Mouse (Mus musculus) lung, embryonic 15.5 days (tissue): ENCODE results near the gene Mdh2. TPM values are rescaled to one million over a fixed set of nuclear protein-coding genes. Genes with fewer than 3 reads are reported as not detected.
A peak's percentile ranks its signal among the peaks of the same experiment; 100 is the strongest.

Experiments
- ATAC-seq: fragments of 200-750 bp; cut with Nextera tagmentation; 2 replicates; pipeline ENCODE4 v1.8.0; 2017; ENCODE audit warnings: moderate number of reproducible peaks, borderline replicate concordance; ENCODE audit not compliant: low FRiP score, low TSS enrichment; ENCODE audit errors: extremely low read depth
- H3K27ac ChIP-seq: fragments of 300-500 bp; sonication (generic); 2 replicates; pipeline ENCODE4 v1.5.1; 2015; ENCODE audit warnings: moderate library complexity, mild to moderate bottlenecking, inconsistent platforms
- H3K27me3 ChIP-seq: fragments of 300-500 bp; sonication (generic); 2 replicates; pipeline ENCODE4 v1.6.1; 2015; ENCODE audit warnings: inconsistent platforms
- H3K36me3 ChIP-seq: fragments of 300-500 bp; sonication (generic); 2 replicates; pipeline ENCODE4 v1.6.1; 2015; ENCODE audit warnings: inconsistent platforms
- H3K4me1 ChIP-seq: fragments of 300-500 bp; sonication (generic); 2 replicates; pipeline ENCODE4 v1.6.1; 2015; ENCODE audit warnings: inconsistent platforms
- H3K4me2 ChIP-seq: fragments of 300-500 bp; sonication (generic); 2 replicates; pipeline ENCODE4 v1.6.1; 2015; ENCODE audit warnings: inconsistent platforms, mild to moderate bottlenecking, moderate library complexity
- H3K4me3 ChIP-seq: fragments of 300-500 bp; sonication (generic); 2 replicates; pipeline ENCODE4 v1.5.1; 2015; ENCODE audit warnings: mild to moderate bottlenecking, inconsistent platforms
- H3K9ac ChIP-seq: fragments of 300-500 bp; sonication (generic); 2 replicates; pipeline ENCODE4 v1.6.1; 2015; ENCODE audit warnings: inconsistent platforms
- H3K9me3 ChIP-seq: fragments of 300-500 bp; sonication (generic); 2 replicates; pipeline ENCODE4 v1.6.1; 2016; ENCODE audit warnings: inconsistent platforms
- WGBS: fragments of 180-500 bp; shearing (Covaris S2); methylation state at CpG from one replicate; pipeline ENCODE4 v1.1.7; 2015; 5-methylcytosine and 5-hydroxymethylcytosine counted together
- polyA plus RNA-seq: library from polyadenylated mRNA; unstranded; fragments of >200 nt; fragmentation: Nextera tagmentation; extraction: Ambion mirVana; gene quantifications from 2 replicates; pipeline ENCODE4 v1.2.1, GENCODE M21; 2015

The Mdh2 gene
- polyA plus RNA-seq: 452 and 462 TPM in 2 replicates

DNA sequence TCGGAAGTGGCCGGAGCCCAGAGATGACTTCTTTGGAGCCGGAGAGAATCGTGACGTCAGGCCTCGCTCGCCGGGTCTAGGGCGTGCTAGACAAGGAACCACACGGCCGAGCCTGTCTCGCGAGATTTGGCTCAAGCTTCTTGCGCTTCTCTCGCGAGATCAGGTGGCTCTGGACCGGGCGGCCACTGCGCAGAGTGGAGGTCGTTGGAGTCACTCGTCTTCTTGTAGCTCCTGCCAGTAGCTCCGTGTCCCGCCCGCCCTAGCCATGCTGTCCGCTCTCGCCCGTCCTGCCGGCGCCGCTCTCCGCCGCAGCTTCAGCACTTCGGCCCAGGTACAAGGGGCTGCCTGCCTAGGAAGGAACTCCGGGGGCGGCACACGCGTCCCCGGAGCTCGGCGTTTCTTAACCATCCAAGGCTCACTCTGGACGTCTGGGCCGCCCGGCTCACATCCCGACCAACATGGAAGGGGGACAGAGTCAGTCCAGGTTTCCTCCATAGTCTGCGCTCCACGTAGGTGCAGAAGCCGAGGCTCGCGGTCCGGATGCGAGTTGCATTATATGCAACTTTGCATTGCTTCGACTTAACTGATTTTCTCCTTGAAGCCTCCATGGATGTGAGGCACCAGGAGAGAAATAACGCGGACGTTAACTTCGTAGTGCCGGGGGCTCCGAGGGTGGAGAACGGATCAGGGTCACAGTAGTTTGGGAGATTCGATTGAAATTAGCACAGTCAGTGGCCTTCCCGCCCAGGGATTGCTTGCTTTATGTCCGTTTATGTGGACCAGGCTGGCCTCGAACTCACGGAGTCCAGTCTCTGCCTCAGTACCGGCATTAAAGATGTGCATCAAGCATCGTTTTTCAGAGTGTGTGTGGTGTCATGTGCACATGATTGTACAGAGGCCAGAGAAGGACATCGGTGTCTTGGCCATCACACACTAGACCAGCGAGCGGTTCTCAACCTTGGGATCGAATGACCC lies at the start of gene Mdh2:
Gene Mdh2, plus strand, starts transcription at position 10 of the 975 bp plus-strand sequence.
- Histone ChIP-seq H3K9ac (peak within 1 kb of the TSS; percentile 87), H3K9me3 (no peaks in the 10 kb centered on the region), H3K27me3 (no peaks in the 10 kb centered on the region), H3K4me3 (peak within 1 kb of the TSS; percentile 75), H3K27ac (peak within 1 kb of the TSS; percentile 91), H3K36me3 (peaks cover 15% of the 10 kb centered on the region), H3K4me2 (peak within 1 kb of the TSS; percentile 79), H3K4me1 (peaks cover 23% of the 10 kb centered on the region)
- WGBS: under 1% methylated on average over 70 of the region's 70 CpGs
- ATAC-seq: peak; percentile 97

GRCm38 (mm10) chr5:135729351-135729750 lies 48.9 kb upstream of the Mdh2 start:
- peaks cover 20% of the 10 kb centered on the region for H3K4me1 ChIP-seq
- H3K27ac ChIP-seq: no peak overlapping the region
- no peak overlapping the region for H3K9ac ChIP-seq
- peaks cover 54% of the 10 kb centered on the region for H3K36me3 ChIP-seq
- ATAC-seq: no peak
- no peaks in the 10 kb centered on the region for H3K27me3 ChIP-seq
- 87% methylated on average over 13 of the region's 13 CpGs for WGBS
- H3K4me3 ChIP-seq: no peak overlapping the region
- no peaks in the 10 kb centered on the region for H3K9me3 ChIP-seq
- H3K4me2 ChIP-seq: no peak overlapping the region

GRCm38 (mm10) chr5:135730278-135730677 lies 48.0 kb upstream of the Mdh2 start:
- Histone ChIP-seq H3K4me1 (peaks cover 10% of the 10 kb centered on the region), H3K36me3 (peaks cover 63% of the 10 kb centered on the region), H3K27me3 (no peaks in the 10 kb centered on the region), H3K4me3 (no peak overlapping the region), H3K27ac (no peak overlapping the region), H3K4me2 (no peak overlapping the region), H3K9me3 (no peaks in the 10 kb centered on the region), H3K9ac (no peak overlapping the region)
- ATAC-seq: no peak
- WGBS: 95% methylated on average over 10 of the region's 10 CpGs

- H3K9me3 ChIP-seq: no peaks in the 10 kb centered on the region
- no peak for ATAC-seq
- WGBS: 89% methylated on average over 10 of the region's 10 CpGs
Observed at GRCm38 (mm10) chr5:135730916-135731315, 47.4 kb upstream of the Mdh2 start.

GRCm38 (mm10) chr5:135731322-135731721 lies 47.0 kb upstream of the Mdh2 start:
- ATAC-seq: no peak
- H3K9me3 ChIP-seq: no peaks in the 10 kb centered on the region
- no peak overlapping the region for H3K4me3 ChIP-seq
- H3K36me3 ChIP-seq: peaks cover 72% of the 10 kb centered on the region
- H3K27me3 ChIP-seq: no peaks in the 10 kb centered on the region
- no peaks in the 10 kb centered on the region for H3K4me1 ChIP-seq
- H3K27ac ChIP-seq: no peak overlapping the region
- 94% methylated on average over 16 of the region's 16 CpGs for WGBS
- no peak overlapping the region for H3K9ac ChIP-seq
- no peak overlapping the region for H3K4me2 ChIP-seq

More at GRCm38 (mm10) chr5:135730916-135731315, 47.4 kb upstream of the Mdh2 start:
- no peak overlapping the region for H3K4me2 ChIP-seq
- H3K36me3 ChIP-seq: peaks cover 68% of the 10 kb centered on the region
- no peak overlapping the region for H3K27ac ChIP-seq
- H3K4me1 ChIP-seq: peaks cover 4% of the 10 kb centered on the region
- H3K27me3 ChIP-seq: no peaks in the 10 kb centered on the region
- H3K9ac ChIP-seq: no peak overlapping the region
- H3K4me3 ChIP-seq: no peak overlapping the region

DNA sequence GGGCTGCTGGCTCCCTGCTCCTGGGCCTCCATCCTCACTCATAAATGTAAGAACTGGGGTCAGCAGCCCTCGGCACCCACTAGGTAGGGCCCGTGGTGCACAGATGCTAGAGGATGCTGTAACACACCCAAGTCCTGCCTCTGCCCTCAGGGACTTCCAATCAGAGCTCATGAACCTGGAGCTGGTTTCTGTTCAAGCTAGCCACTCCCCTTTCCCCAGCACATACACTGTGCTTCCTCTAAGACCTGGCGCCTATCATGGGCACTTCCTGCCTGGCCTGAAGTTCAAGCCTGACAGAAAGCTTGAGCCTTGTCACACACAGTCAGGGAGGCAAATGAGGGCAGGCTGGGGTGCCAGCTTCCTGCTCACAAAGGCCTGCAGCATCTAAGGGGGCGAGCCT lies 45.2 kb upstream of the Mdh2 start:
- 89% methylated on average over 4 of the region's 4 CpGs for WGBS
- H3K9ac ChIP-seq: no peak overlapping the region
- peaks cover 77% of the 10 kb centered on the region for H3K36me3 ChIP-seq
- H3K4me2 ChIP-seq: no peak overlapping the region
- no peak overlapping the region for H3K4me3 ChIP-seq
- H3K27me3 ChIP-seq: no peaks in the 10 kb centered on the region
- H3K27ac ChIP-seq: no peak overlapping the region
- H3K4me1 ChIP-seq: no peaks in the 10 kb centered on the region
- H3K9me3 ChIP-seq: no peaks in the 10 kb centered on the region
- ATAC-seq: no peak

DNA sequence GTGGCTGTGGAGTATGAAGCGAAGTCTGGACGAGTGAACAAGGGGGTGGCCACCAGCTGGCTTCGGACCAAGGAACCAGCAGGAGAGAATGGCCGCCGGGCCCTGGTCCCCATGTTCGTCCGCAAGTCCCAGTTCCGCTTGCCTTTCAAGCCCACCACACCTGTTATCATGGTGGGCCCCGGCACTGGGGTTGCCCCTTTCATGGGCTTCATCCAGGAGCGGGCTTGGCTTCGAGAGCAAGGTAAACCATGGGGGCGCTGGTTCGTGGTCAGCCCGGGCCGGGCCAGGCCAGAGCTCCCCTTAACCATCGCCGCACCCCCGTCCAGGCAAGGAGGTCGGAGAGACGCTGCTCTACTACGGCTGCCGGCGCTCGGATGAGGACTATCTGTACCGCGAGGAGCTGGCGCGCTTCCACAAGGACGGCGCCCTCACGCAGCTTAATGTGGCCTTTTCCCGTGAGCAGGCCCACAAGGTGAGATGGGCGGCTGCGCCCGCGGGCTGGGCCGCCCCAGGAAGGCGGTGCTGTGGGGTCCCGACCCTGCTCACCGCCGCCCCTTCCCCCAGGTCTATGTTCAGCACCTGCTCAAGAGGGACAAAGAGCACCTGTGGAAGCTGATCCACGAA lies 44.1 kb upstream of the Mdh2 start:
- Histone ChIP-seq H3K9ac (no peak overlapping the region), H3K27me3 (no peaks in the 10 kb centered on the region), H3K4me3 (no peak overlapping the region), H3K4me1 (no peaks in the 10 kb centered on the region), H3K4me2 (no peak overlapping the region), H3K27ac (no peak overlapping the region), H3K36me3 (peaks cover 73% of the 10 kb centered on the region), H3K9me3 (no peaks in the 10 kb centered on the region)
- ATAC-seq: no peak
- 93% methylated on average over 42 of the region's 42 CpGs for WGBS

DNA sequence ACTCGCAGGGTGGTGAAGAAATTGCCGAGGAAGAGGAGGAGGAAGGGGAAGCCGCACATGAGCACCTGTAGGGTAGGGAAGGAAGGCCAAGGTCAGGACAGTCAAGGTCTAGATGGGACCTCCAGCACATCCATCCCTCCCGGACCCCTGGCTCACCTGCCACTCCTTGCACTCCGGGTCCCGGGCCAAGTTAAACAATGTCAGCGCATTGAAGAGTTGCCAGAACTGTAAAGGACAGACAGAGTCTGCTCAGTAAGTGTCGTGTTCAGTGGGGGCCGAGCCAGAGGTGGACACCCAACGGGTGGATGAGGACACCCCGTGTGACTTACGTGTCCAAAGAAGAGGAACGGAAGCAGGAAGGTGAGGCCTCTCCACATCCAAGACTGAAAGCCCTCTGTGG lies 42.5 kb upstream of the Mdh2 start:
- ATAC-seq: no peak
- no peaks in the 10 kb centered on the region for H3K4me1 ChIP-seq
- H3K4me2 ChIP-seq: no peak overlapping the region
- peaks cover 59% of the 10 kb centered on the region for H3K36me3 ChIP-seq
- no peaks in the 10 kb centered on the region for H3K9me3 ChIP-seq
- no peak overlapping the region for H3K27ac ChIP-seq
- H3K4me3 ChIP-seq: no peak overlapping the region
- WGBS: 79% methylated on average over 13 of the region's 13 CpGs
- H3K9ac ChIP-seq: no peak overlapping the region
- H3K27me3 ChIP-seq: no peaks in the 10 kb centered on the region

DNA sequence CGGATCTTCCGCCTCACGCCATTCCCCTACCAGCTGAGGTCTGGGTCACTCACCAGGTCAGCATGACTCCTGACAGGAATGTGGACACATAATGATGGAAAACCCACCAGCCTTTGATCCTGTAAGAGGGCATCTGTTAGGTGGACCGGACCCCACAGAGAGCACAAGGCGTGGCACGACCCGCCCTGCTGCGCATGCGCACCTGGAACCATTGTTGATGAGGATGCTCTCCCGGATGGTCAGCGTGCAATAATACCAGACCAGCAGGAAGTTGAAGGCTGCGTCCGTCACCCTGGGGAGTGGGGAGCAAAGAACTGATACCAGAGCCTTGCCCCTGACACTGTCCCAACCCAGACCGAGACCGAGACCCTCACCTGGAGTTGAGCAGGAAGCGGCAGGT lies 41.7 kb upstream of the Mdh2 start:
- Histone ChIP-seq H3K36me3 (peaks cover 54% of the 10 kb centered on the region), H3K27ac (no peak overlapping the region), H3K4me1 (no peaks in the 10 kb centered on the region), H3K4me3 (no peak overlapping the region), H3K9ac (no peak overlapping the region), H3K9me3 (no peaks in the 10 kb centered on the region), H3K27me3 (no peaks in the 10 kb centered on the region), H3K4me2 (no peak overlapping the region)
- 80% methylated on average over 16 of the region's 16 CpGs for WGBS
- ATAC-seq: no peak

DNA sequence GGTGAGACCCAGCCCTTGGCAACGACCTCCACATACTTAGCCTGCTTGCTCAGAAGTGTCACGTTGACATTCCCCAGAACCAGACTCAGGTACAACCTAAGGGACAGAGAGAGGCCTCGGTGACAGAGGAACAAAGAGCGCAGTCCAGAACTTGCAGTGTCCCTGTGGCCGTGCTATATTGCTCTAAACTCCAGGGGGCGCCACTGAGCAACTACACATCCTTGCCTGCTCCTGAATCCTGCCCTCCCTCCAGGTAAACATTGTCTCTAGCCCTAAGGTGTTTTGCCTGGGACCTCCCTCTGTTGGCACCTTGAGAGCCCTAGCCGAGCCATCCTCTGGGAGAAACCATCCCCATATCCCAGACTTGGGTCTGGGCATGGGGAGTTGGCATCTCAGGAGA lies 41.1 kb upstream of the Mdh2 start:
- no peaks in the 10 kb centered on the region for H3K9me3 ChIP-seq
- H3K4me2 ChIP-seq: no peak overlapping the region
- H3K27ac ChIP-seq: no peak overlapping the region
- H3K9ac ChIP-seq: no peak overlapping the region
- H3K4me1 ChIP-seq: no peaks in the 10 kb centered on the region
- no peak for ATAC-seq
- H3K4me3 ChIP-seq: no peak overlapping the region
- peaks cover 49% of the 10 kb centered on the region for H3K36me3 ChIP-seq
- no peaks in the 10 kb centered on the region for H3K27me3 ChIP-seq
- WGBS: 78% methylated on average over 7 of the region's 7 CpGs

GRCm38 (mm10) chr5:135738266-135738665 lies 40.0 kb upstream of the Mdh2 start:
- 12% methylated on average over 6 of the region's 6 CpGs for WGBS
- Histone ChIP-seq H3K9ac (no peak overlapping the region), H3K4me1 (peaks cover 7% of the 10 kb centered on the region; the same call in 1 of the 2 replicates), H3K36me3 (peaks cover 38% of the 10 kb centered on the region), H3K4me2 (no peak overlapping the region), H3K4me3 (no peak overlapping the region), H3K27me3 (no peaks in the 10 kb centered on the region), H3K27ac (no peak overlapping the region), H3K9me3 (no peaks in the 10 kb centered on the region)
- no peak for ATAC-seq

DNA sequence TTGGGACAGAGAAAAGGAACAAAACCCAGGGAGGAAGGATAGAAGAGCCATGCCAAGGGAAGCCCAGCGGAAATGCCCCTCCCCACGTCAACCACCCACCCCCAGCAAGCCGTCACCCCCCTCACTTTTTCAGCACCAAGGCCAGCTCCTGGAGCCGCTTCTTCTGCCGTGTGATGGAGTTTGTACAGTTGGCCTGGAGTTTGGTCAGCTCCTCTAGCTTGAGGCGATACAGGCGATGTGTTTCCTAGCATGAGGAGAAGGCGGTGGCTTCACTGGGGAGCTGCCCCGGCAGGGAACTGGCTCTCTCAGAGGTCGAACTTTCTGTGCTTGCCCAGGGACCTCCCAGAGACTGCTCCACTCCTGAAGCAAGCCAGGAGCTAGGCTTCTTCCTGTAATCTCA lies 36.1 kb upstream of the Mdh2 start:
- H3K4me3 ChIP-seq: no peak overlapping the region
- H3K9me3 ChIP-seq: no peaks in the 10 kb centered on the region
- ATAC-seq: no peak
- peaks cover 4% of the 10 kb centered on the region; the same call in 1 of the 2 replicates for H3K36me3 ChIP-seq
- peaks cover 15% of the 10 kb centered on the region for H3K4me1 ChIP-seq
- no peak overlapping the region for H3K9ac ChIP-seq
- H3K27ac ChIP-seq: no peak overlapping the region
- WGBS: 49% methylated on average over 10 of the region's 10 CpGs
- no peaks in the 10 kb centered on the region for H3K27me3 ChIP-seq
- H3K4me2 ChIP-seq: no peak overlapping the region
